Mouse (Mus musculus): ENCODE measurements at regions not wholly inside any gene's neighbourhood (a gene's known extent, or its start where the extent isn't known, plus 50 kb on each side); places are given as distances from the start of the nearest gene placed in this dataset.

GRCm38 (mm10) chr9:79392020-79392419, 326.6 kb downstream of the Col12a1 start:
- 75% methylated on average over 2 of the region's 2 CpGs for WGBS
- H3K4me3 ChIP-seq (ENCODE audit: low read depth, low read length), result no peak overlapping the region
- ATAC-seq, result no peak

GRCm38 (mm10) chr9:79414989-79415388, 303.6 kb downstream of the Col12a1 start:
- H3K27ac ChIP-seq (ENCODE audit: low read length), result no peak overlapping the region
- H3K4me1 ChIP-seq (ENCODE audit: insufficient read depth, low read depth, low read length), result no peaks in the 10 kb centered on the region
- H3K4me3 ChIP-seq (ENCODE audit: low read depth, low read length), result no peak overlapping the region
- DNase-seq (ENCODE audit: low spot score) (no peak), ATAC-seq (no peak)
- no peak for TF ChIP-seq EP300 (IDR thresholded peaks at IDR 0.05)
- TF ChIP-seq CTCF (IDR thresholded peaks at IDR 0.05), result no peak
- no peaks in the 10 kb centered on the region for H3K36me3 ChIP-seq (ENCODE audit: insufficient read depth, low read length)
- H3K9me3 ChIP-seq (ENCODE audit: low read length), result no peaks in the 10 kb centered on the region
- no peak overlapping the region for H3K4me2 ChIP-seq (replicated peaks; ENCODE audit: low read depth, low read length)
- H3K27me3 ChIP-seq (replicated peaks; ENCODE audit: insufficient read depth, low read length), result no peaks in the 10 kb centered on the region
- H3K9ac ChIP-seq (replicated peaks; ENCODE audit: low read depth), result no peak overlapping the region

More at GRCm38 (mm10) chr9:79392020-79392419, 326.6 kb downstream of the Col12a1 start:
- no peaks in the 10 kb centered on the region for H3K36me3 ChIP-seq (ENCODE audit: insufficient read depth, low read length)
- no peak for DNase-seq (ENCODE audit: low spot score)
- no peak overlapping the region for H3K27ac ChIP-seq (ENCODE audit: low read length)
- TF ChIP-seq EP300 (IDR thresholded peaks at IDR 0.05), result no peak
- TF ChIP-seq CTCF (IDR thresholded peaks at IDR 0.05), result no peak
- no peak overlapping the region for H3K4me2 ChIP-seq (replicated peaks; ENCODE audit: low read depth, low read length)
- H3K27me3 ChIP-seq (replicated peaks; ENCODE audit: insufficient read depth, low read length), result no peaks in the 10 kb centered on the region
- no peak overlapping the region for H3K9ac ChIP-seq (replicated peaks; ENCODE audit: low read depth)
- H3K9me3 ChIP-seq (ENCODE audit: low read length), result no peaks in the 10 kb centered on the region
- no peaks in the 10 kb centered on the region for H3K4me1 ChIP-seq (ENCODE audit: insufficient read depth, low read depth, low read length)

GRCm38 (mm10) chr9:79430417-79430816, 288.2 kb downstream of the Col12a1 start:
- no peak for DNase-seq (ENCODE audit: low spot score)
- H3K4me2 ChIP-seq (replicated peaks; ENCODE audit: low read depth, low read length), result no peak overlapping the region
- no peak overlapping the region for H3K9ac ChIP-seq (replicated peaks; ENCODE audit: low read depth)
- H3K4me3 ChIP-seq (ENCODE audit: low read depth, low read length), result no peak overlapping the region
- H3K27ac ChIP-seq (ENCODE audit: low read length), result no peak overlapping the region
- H3K9me3 ChIP-seq (ENCODE audit: low read length), result no peaks in the 10 kb centered on the region
- no peak for TF ChIP-seq EP300 (IDR thresholded peaks at IDR 0.05)
- TF ChIP-seq CTCF (IDR thresholded peaks at IDR 0.05), result no peak
- no peaks in the 10 kb centered on the region for H3K36me3 ChIP-seq (ENCODE audit: insufficient read depth, low read length)
- WGBS, result 68% methylated on average over 1 of the region's 1 CpGs
- H3K4me1 ChIP-seq (ENCODE audit: insufficient read depth, low read depth, low read length), result no peaks in the 10 kb centered on the region
- no peak for ATAC-seq
- H3K27me3 ChIP-seq (replicated peaks; ENCODE audit: insufficient read depth, low read length), result no peaks in the 10 kb centered on the region

- no peak overlapping the region for H3K27ac ChIP-seq (ENCODE audit: low read length)
- H3K36me3 ChIP-seq (ENCODE audit: insufficient read depth, low read length), result no peaks in the 10 kb centered on the region
- H3K27me3 ChIP-seq (replicated peaks; ENCODE audit: insufficient read depth, low read length), result no peaks in the 10 kb centered on the region
- H3K4me3 ChIP-seq (ENCODE audit: low read depth, low read length), result no peak overlapping the region
- H3K4me2 ChIP-seq (replicated peaks; ENCODE audit: low read depth, low read length), result no peak overlapping the region
- H3K9ac ChIP-seq (replicated peaks; ENCODE audit: low read depth), result no peak overlapping the region
- DNase-seq (ENCODE audit: low spot score) (no peak), ATAC-seq (no peak)
- H3K4me1 ChIP-seq (ENCODE audit: insufficient read depth, low read depth, low read length), result no peaks in the 10 kb centered on the region
- H3K9me3 ChIP-seq (ENCODE audit: low read length), result no peaks in the 10 kb centered on the region
- WGBS, result 92% methylated on average over 3 of the region's 3 CpGs
- TF ChIP-seq EP300 (IDR thresholded peaks at IDR 0.05), result no peak
- no peak for TF ChIP-seq CTCF (IDR thresholded peaks at IDR 0.05)
These were observed 281.0 kb downstream of the Col12a1 start for GRCm38 (mm10) chr9:79437636-79438035.

GRCm38 (mm10) chr9:79439233-79439960, 279.2 kb downstream of the Col12a1 start:
- Histone ChIP-seq H3K36me3 (ENCODE audit: insufficient read depth, low read length) (no peaks in the 10 kb centered on the region), H3K4me1 (ENCODE audit: insufficient read depth, low read depth, low read length) (no peaks in the 10 kb centered on the region), H3K9me3 (ENCODE audit: low read length) (no peaks in the 10 kb centered on the region), H3K4me3 (ENCODE audit: low read depth, low read length) (no peak overlapping the region), H3K27ac (ENCODE audit: low read length) (no peak overlapping the region), H3K9ac (replicated peaks; ENCODE audit: low read depth) (no peak overlapping the region), H3K4me2 (replicated peaks; ENCODE audit: low read depth, low read length) (no peak overlapping the region), H3K27me3 (replicated peaks; ENCODE audit: insufficient read depth, low read length) (no peaks in the 10 kb centered on the region)
- no peak for DNase-seq (ENCODE audit: low spot score)
- no peak for TF ChIP-seq EP300 (IDR thresholded peaks at IDR 0.05)
- ATAC-seq, result no peak
- 31% methylated on average over 11 of the region's 11 CpGs for WGBS

- Histone ChIP-seq H3K36me3 (ENCODE audit: insufficient read depth, low read length) (no peaks in the 10 kb centered on the region), H3K4me3 (ENCODE audit: low read depth, low read length) (no peak overlapping the region), H3K9me3 (ENCODE audit: low read length) (no peaks in the 10 kb centered on the region), H3K27ac (ENCODE audit: low read length) (no peak overlapping the region), H3K9ac (replicated peaks; ENCODE audit: low read depth) (no peak overlapping the region), H3K4me2 (replicated peaks; ENCODE audit: low read depth, low read length) (no peak overlapping the region), H3K4me1 (ENCODE audit: insufficient read depth, low read depth, low read length) (no peaks in the 10 kb centered on the region), H3K27me3 (replicated peaks; ENCODE audit: insufficient read depth, low read length) (no peaks in the 10 kb centered on the region)
- 59% methylated on average over 3 of the region's 3 CpGs for WGBS
- DNase-seq (ENCODE audit: low spot score), result no peak
- ATAC-seq, result no peak
- TF ChIP-seq EP300 (IDR thresholded peaks at IDR 0.05), result no peak
- TF ChIP-seq CTCF (IDR thresholded peaks at IDR 0.05), result no peak
These were observed 263.4 kb downstream of the Col12a1 start for GRCm38 (mm10) chr9:79455226-79455625.

GRCm38 (mm10) chr9:79479118-79479517, 239.5 kb downstream of the Col12a1 start:
- 23% methylated on average over 1 of the region's 1 CpGs for WGBS
- DNase-seq (ENCODE audit: low spot score), result no peak
- TF ChIP-seq CTCF (IDR thresholded peaks at IDR 0.05) (no peak), EP300 (IDR thresholded peaks at IDR 0.05) (no peak)

More at GRCm38 (mm10) chr9:79479118-79479517, 239.5 kb downstream of the Col12a1 start:
- Histone ChIP-seq H3K27me3 (replicated peaks; ENCODE audit: insufficient read depth, low read length) (no peaks in the 10 kb centered on the region), H3K4me1 (ENCODE audit: insufficient read depth, low read depth, low read length) (no peaks in the 10 kb centered on the region), H3K4me2 (replicated peaks; ENCODE audit: low read depth, low read length) (no peak overlapping the region), H3K36me3 (ENCODE audit: insufficient read depth, low read length) (no peaks in the 10 kb centered on the region), H3K4me3 (ENCODE audit: low read depth, low read length) (no peak overlapping the region), H3K9ac (replicated peaks; ENCODE audit: low read depth) (no peak overlapping the region), H3K9me3 (ENCODE audit: low read length) (no peaks in the 10 kb centered on the region), H3K27ac (ENCODE audit: low read length) (no peak overlapping the region)
- ATAC-seq, result no peak
